Mouse (Mus musculus) ovary, postnatal 14 days (tissue): ENCODE results near the gene C87436.

ENCODE experiments used
- DNase-seq: peaks from one replicate; pipeline ENCODE4 v3.0.0; 2022; ENCODE audit warnings: low spot score

C87436 gene

DNA sequence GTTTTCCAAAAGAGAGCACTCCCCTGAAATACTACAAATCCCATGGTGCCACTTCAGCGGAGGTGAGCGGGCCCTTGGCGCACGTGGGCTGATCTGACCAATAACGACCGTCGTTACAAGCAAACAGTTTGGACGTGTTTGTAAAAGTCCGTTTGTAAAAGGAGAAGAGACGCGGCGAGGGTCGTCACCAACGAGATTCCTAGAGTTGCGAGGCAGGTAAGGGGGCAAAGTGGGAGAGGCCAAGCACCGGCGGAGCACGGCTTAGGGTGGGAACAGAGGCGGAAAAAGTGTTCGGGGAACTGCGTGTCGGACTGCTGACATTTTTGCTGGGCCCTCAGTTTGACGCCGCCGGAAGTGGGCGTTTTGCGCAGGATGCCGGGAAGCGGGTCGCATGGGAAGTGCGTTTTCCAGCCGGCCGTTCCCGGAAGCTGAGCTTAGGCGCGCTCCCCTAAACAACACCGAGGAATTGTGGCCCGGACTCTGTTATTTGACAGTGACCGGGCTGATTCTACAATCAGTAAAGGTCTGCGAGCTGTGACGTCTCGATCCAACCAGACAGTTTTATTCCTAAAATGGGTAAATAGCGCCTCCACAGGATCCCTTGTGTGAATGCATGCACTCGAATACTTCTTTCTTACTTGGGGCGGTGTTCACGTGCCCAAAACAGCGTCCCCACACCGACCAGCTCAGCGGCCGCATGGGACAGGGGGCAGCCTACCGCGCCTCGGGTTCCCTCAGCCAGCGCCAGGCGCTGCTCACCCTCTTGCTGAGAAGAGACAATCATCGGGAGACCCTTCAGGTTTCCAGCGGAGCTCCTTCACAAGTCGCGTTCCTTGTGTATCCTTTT lies at the start of gene C87436:
C87436 (plus strand) TSS at position 103 of the 847 bp plus-strand sequence.
- DNase-seq: peak; percentile 92

DNA sequence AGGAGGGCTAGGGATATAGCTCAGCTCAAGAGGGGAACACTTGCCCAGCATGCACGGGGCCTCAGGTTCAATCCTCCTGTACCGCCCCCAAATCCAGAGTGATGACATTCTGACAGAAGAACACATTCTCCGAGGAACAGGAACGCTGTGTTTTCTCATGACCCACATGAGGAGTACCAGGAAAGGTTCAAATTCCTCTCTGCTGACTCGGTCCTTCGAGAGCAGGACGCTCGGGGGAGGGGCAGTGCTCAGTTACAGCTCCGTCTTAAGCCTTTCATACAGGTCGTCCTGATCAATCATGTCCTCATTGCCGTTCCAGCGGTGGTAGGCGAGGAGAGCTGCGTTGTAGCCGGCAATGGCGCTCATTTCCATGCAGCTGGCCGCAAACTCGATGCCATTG lies 49.7 kb upstream of the C87436 start:
- DNase-seq: no peak

DNA sequence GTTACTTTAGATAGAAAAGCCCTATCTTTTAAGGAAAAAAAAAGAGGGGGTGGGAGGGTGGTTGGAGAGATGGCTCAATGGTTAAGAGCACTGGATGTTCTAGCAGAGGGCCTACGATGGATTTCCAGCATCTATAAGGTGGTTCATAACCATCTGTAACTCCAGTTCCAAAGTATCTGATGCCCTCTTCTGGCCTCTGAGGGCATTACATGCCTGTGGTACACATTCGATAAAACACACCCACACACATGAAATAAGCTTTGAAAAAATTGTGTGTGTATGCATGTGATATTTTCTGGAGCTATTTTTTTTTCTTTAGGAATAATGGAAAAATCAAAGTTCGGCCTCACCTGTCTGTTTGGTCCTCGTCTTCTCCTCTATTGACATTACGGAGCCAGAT lies 46.8 kb upstream of the C87436 start:
- no peak for DNase-seq

DNA sequence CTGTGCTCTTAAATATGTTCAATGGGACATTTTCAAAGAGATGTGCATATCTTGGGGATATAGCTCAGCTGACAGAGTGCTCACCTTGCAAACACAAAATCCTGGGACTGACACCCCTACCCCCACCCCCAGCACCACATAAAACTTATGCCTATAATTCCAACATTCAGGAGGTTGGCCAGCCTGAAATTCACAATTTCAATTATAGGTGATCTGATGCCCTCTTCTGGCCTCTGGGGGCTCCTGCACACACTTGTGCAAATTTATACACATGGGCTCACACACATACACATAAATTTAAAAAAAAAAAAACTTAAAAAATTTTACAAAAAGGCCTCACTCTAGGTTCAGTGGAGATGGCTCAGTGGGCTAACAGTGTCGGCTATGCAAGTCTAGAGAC lies 45.0 kb upstream of the C87436 start:
- DNase-seq: no peak

DNA sequence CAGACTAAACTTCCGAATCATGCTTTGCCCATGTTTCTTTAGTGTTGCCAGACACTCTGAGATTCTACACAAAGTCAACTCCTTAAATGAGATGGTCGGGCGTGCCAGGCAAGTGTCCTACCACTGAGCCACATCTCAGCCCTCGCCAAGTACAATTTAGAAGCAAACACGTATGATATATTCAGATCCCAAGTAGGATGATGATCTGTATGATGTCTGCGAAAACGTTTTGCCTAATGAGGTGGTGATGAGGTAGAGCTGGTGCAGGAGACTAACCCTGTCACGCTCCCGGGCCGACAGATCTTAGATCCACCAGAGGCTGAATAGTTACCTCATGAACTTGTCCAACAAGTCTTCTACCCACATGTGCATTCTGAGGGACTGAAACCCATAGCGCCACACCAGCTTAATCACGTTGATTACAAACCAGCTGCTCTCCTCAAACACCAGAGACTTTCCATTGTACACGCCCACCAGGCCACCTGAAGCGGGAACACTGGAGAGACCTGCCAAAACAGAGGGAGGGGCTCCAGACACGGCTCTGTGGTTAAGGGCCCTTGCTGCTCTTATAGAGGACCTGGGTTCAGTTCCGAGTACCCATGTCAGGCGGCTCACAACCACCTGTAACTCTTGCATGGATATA lies 44.0 kb upstream of the C87436 start:
- no peak for DNase-seq

DNA sequence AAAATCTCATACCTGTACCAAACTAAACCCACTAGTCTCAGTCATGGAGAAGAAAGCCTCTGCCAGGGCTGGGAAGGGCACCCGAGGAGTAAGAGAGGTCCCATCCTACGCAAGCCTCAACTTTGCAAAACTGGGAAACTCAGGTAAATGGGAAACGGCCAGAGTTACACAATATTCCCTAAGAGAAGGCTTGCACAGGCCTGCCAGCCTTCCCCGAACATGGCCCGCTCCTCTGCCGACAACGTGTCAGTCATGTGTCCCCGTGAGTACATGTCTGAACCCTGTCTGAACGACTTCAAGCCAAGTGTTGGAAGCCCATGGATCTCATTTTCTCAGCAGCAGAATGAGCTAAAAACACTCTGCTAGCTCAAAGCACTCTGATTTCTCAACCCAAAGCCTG lies 43.2 kb upstream of the C87436 start:
- DNase-seq: no peak

DNA sequence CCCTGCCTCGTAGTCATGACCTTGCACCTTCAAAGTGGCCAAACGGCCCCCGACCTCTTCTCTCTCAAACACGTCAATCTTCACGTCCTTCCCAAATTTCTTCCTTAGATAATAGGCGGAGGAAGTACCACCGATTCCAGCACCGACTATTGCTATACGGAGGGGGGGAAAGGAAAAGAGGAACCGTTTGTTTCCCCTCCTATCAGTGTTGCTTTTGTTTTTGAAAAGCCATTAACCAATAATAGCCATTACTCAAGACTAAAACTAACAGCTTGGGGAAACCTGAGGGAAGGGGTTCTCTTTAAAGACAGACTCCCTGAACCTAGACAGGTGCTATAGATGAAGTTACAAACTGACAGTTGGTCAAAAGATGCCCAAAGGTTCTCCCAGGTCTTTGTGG lies 42.2 kb upstream of the C87436 start:
- no peak for DNase-seq

DNA sequence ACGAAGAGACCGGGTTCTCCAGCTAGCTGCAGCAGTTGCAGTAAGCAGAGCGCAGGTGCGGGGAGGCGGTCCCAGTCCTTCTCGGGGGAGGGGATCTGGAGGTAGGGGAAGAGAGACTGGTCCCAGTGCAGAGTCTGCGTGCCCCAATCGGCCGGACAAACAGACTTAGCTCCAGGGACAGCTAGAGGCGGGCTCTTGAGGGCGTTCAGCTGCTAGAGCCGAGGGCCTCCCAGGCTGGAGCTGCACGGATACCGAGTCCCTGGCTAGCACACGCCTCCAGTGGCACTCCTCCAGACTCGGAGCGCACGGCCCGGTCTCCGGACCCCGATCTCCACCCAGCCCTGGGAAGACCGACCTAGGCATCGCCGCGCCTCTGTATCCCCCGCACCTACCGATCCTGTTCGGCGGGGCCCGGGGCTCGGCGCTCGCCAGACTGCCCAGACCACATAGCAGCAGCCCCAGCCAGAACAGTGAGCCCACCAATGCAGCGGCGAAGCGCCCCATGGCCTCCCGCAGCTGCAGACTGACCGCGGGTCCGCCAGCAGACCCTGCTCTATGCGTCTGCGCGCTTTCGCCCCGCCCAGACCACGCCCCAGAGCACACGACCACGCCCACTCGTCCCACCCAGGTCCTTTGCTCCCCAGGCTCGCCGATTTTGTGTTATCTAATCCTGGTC lies 41.5 kb upstream of the C87436 start, which contains the start of gene Pcyox1:
Pcyox1 (minus strand) TSS at position 574 of the 676 bp plus-strand sequence.
- DNase-seq: peak; percentile 84

DNA sequence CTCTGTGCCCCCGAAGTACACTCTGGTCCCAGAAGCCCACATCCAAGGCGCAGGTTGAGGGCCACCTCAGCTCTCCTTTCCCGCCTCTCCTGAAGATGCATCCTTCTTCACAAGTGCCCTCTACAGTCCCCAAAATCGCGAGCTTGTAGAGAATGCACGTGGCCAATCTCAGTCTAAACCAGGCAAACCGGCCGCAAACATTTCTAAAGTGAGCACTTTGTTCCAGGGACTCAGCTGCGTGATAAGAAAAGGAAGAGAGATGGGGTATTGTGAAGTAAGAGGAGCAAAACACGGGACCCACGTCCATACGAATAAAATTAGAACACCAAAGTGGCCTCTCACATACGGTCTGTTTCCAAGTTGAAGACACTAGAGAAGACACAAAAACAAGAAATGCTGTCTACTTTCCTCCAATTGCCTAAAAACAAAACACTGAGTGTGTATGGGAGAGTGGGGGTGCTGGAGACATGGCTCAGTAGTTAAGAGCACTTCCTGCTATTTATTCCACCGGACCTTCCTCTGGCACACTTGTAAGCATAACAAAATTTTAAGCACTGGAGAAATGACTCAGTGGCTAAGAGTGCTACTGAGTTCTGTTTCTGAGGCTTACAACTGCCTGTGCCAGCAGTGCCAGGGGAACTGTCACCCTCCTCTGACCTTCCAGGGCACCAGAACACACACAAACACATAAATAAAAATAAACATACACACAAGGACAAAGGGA lies 40.8 kb upstream of the C87436 start:
- DNase-seq: peak; percentile 18

DNA sequence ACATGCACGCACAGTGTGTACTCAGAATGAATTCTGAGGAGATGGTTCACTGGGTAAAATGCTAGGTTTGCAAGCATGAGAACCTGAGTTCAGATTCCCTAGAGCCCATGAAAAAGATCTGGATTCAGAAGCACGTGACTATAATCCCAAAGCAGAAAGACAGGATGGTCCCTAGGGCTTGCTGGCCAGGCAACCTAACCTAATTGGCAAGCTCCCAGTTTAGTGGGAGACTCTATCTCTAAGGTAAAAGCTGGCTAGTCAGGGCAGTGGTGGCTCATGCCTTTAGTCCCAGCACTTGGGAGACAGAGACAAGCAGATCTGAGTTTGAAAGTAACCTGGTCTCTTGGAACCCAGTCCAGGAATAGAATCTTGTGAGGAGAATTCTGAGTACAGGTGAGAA lies 39.2 kb upstream of the C87436 start:
- no peak for DNase-seq

DNA sequence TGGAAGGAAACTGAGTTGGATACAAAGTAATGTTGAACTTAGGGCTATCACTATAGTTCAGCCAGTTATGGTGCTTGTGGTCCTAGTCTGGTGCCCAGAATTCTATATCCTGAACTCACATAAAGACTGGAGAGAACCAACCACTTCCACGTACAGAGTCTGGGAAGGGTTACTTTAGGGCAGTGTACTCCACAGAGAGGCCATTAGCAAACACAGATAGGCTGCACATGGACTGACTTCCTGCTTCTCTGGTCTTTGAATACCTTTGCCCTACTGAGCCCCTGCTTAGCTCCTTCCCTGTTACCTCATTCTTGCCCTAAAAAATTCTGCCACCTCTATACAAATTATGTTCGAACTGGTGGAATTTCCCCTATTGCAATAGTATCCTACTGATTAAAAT lies 38.2 kb upstream of the C87436 start:
- no peak for DNase-seq

DNA sequence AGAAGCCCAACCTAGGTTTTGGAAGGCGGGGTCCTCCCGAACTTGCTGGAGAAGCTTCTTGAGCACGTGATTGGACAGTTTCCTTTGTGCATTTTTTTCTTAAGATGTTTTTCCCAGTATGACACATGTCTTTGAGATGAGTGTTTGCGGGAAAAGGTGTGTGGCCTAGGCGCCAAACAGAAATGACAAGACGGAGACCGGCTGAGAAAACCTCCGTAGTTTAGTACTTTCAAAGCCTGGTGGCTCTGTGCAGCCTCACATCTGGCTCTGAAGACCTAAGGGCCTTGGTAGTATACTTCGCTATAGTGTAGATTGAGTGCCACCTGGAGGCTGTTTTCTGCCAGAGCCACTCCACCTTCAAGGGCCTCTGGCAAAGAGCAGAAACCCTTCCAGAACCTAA lies 37.2 kb upstream of the C87436 start:
- DNase-seq: peak; percentile 60

DNA sequence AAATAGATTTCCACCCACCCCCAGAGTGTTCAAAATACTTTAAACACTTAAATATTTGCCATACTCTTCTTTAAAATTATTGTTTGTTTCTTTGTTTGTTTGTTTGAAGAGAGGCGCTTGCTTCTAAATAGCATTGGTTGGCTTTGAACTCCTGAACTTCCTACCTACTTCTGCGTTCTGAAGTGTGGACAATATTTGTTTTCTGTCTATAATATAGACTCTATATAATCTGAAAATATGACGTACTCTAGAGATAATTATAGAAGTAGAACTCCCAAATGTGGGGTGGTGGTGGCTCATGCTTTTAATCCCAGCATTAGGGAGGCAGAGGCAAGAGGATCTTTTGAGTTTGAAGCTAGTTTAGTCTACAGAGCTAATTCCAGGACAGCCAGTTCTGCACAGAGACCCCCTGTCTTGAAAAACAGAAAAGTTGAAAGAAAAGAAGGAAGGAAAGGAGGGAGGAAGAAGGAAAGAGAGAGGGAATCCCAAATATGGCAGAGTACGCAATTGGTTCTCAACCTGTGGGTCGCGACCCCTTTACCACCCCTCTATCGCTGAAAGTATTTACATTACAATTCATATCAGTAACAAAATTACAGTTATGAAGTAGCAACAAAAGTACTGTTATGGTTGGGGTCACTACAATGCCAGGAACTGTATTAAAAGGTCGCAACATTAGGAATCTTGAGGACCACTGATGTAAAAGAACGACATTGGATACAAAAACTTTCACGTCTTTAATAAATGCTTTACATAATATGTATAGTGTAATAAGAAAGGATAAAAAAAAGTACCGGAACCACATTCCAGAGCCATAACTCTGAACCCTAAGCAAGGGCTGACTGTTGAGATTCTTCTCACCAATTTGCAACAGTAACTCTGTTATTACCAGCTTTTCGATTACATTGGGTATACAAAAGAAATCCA lies 35.2 kb upstream of the C87436 start:
- DNase-seq: no peak

DNA sequence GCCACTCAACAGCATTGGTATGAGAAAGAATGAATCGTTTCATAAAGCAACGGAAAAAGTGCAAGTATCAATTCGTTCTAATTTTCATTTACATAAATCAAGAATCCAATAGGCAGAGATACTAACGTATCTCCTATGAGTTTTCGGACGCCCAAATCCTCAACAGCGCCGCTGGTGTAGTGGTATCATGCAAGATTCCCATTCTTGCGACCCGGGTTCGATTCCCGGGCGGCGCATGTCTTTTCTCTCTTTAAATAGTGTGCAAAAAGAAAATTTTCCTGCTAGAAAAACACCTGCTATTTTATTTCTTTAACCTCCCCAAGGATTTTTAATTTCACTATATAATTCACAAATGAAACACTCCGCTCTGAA lies 34.5 kb upstream of the C87436 start:
- DNase-seq: peak; percentile 86

DNA sequence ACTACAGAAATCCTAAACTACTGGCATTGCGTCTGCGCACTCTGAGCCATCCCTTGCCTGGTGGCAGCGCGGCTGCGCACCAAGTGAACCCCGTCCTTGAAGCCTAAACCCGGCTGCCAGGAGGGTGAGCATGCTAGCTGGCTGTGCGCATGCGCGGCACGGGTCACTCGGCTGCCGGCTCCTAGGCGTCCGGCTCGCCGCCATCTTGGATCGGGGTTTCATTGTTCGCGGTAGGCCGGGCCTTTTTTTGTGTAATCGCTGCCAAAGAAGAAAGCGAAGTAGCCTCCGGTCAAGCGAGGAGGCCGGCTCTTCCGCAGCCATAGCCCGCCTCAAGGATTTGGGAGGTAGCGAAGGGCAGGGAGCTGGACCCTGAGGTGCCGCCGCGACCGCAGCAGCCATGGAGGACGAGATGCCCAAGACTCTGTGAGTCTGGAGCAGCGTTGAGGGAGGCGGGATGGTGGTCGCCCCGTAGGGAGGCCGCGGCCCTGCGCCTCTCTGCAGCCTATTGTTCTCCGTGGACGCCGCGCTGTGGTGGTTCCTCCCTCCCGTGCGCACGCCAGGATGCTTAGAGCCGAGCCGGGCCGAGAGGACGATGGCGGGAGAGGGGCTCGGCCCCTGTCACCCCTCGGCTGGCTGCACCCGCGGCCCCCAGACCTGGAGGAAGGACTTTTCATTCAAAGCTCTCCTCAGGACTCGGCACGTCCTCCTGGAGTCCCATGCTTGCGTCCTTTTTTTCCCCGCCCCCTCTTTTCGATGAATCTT lies 33.9 kb upstream of the C87436 start, which contains the start of gene Tia1:
Tia1 (plus strand) TSS at position 120 of the 762 bp plus-strand sequence.
- DNase-seq: peak; percentile 93

DNA sequence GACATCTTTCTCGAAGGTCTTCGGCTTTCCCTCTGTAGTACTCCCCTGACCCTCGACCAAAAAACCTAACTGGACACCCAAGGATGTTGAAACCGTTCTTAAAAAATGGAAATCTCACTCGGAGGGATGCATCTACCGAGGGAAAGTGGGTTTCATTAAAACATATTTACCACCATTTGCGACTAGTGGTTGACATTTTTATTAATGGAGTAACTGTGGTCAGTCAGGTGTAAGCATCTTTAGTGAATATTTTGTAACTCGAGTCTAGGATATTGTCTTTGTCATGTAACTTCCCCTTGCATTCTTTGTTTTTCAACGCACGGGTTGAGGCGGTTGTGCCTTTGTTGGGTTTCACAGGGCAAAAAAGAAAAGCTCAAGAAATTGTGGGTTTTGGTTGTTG lies 33.2 kb upstream of the C87436 start:
- no peak for DNase-seq

DNA sequence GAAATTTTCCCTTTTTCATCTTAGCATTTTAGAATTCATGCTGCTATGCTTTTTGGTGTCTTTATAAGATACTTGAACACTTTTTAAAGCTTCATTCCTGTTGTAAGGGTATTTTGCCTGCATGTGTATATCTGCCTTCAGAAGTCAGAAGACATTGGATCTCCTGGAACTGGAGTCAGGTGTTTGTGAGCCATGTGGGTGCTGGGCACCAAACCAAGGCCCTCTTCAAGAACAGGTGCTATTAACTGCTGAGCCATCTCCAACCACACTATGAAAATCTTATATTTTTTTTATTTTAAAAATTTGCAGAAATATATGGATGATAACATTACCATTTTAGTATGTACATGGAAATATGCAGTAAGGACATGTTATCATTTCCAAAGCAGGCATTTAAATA lies 31.9 kb upstream of the C87436 start:
- DNase-seq: no peak

DNA sequence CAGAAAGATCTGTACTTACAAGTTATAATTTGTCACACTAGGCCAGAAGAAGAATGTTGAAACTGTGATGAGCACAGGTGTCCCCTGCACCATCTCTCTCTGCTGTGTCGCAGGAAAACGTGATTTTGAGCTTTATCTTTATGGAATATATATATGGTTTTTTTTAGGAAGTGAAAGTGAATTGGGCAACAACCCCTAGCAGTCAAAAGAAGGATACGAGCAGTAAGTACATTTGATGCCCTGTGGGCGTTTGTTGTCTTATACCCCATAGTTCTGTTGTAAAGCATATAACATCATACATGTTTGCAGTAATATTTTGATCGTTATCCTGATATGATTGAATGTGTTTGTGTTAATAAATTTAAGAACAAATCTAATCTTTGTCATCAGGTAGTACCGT lies 19.5 kb upstream of the C87436 start:
- no peak for DNase-seq

DNA sequence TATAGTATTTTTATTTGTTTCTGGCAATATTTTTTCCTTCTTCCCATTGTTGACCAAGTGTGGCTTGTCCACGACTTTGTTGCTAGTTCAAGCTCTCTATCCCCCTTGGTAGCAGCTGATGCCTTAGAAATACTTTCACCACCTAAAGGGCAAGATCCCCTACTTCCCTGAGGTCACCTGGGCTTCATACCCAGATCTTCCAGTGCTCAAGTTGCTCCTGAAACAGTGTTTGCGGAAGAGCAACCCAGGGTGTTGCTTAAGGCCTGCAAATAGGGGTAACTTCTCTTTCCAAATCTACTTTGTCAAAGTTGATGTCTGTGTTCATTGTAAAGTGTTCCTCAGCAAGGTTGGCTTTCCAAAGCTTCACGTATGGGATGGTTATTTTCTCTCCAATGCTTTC lies 18.9 kb upstream of the C87436 start:
- DNase-seq: no peak

DNA sequence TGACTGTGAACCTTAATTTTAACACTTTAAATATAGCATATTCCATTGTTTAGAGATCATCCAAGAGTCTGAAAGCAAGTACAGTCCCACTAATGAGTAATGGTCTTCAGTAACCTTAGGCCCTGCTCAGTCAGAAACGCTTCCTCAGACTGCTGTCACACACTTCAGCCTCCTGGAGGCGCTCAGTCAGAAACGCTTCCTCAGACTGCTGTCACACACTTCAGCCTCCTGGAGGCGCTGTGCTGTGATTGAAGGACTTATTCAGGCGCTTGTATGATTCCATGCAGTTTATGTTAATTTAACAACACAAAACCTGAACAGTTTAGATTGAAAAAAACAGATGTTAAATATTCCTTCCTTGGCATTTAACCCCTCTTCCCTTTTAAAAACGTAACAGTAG lies 17.7 kb upstream of the C87436 start:
- no peak for DNase-seq
